Mouse (Mus musculus) hematopoietic stem cell, adult 5-6 weeks (primary cell): Measurements from ENCODE around the gene Hint1. TPM values are rescaled to one million over a fixed set of nuclear protein-coding genes. Genes with fewer than 3 reads are reported as not detected.
A peak's percentile ranks its signal among the peaks of the same experiment; 100 is the strongest.
"Not testable (repeated sequence)": the region's sequence is repeated elsewhere in the genome, so short reads cannot be mapped to it uniquely, and the experiment has no call there.

ENCODE experiments used
- ATAC-seq, 2 experiments: fragments of 125-278 bp in 1 of 2; replicated peaks in 1 of 2; 2 replicates each; pipeline ENCODE4 v1.8.0; 2016 to 2017; ENCODE audit warnings: inconsistent platforms in 2 of 2, mild to moderate bottlenecking in 2 of 2, moderate number of reproducible peaks in 2 of 2, low read depth in 1 of 2, moderate TSS enrichment in 1 of 2; ENCODE audit not compliant: low FRiP score in 2 of 2, poor library complexity in 2 of 2, severe bottlenecking in 2 of 2, insufficient read depth in 1 of 2, low TSS enrichment in 1 of 2
- total RNA-seq: library from RNA; stranded (forward); fragments of 172-1452, 232-1000 nt; gene quantifications from 2 replicates; pipeline ENCODE4 v1.2.3, GENCODE M21; 2017

Gene Hint1
- total RNA-seq, 1 experiment from 2014 or later, result 302 TPM

DNA sequence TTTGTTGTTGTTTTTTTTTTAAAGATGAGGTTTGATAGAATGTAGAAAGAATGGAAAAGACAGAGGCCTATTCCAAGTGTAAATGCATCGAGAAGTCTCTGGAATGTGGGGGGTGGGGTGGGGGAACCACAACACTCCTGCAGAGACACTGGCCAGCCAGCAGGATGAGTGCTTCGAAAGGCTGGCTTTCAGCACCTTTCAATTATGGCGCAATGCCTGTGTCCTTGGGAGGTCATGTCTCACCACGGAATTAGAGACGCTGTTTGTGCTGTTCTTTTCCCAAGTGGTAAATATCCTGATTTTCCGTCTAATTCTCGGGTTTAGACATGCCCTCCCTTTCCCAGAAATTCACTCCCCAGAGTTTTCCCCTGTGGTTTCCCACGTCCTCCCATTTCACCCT is 16.5 kb downstream of the Hint1 start:
- ATAC-seq, result no peak

DNA sequence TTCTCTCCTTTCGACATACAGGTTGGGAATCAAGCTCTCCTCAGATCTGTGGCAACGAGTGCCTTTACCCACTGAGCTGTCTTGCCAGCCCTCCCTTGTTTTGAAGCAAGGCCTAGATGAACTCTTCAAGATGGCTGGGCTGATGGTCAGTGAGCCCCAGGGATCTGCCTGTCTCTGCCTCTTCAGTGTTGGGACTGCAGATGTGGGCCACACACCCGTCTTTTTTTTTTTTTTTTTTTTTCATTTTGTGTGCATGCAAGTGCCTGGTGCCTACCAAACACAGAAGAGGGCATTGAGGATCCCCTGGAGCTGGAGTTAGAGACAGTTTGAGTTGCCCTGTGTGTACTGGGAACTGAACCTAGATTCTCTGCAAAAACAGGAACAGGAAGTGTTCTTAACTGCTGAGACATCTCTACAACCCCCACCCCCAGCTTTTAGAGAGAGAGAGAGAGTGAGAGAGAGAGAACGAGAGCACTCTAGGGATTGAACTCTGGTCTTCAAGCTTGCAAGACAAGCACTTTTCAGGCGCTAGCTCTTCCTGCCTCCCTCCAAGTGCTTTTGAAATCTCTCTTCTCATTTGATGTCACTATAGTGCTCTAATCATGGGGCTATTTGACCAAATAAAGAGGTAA is 18.1 kb downstream of the Hint1 start:
- peak in 1 of 2 experiments; percentile 29; a peak in 2 of 4 replicates for ATAC-seq

DNA sequence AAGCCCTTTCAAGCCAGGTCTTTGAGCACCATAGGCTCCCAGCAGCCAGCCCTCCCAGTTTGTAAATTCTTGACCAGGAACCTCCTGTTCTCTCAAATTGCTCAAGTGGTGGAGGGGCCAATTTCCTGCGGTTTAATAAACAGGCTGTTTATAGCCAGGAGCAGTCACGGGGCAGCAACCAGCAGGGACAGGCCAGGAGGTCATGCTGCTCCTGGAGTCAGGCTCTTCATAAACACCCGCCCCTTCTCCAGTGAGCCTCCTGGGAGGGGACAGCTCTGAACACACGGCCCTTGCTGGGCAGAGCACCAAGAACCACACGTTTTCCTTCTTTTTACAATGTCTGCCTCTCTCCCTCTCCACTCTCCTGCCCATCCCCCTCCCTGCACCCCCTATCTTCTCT is 18.8 kb downstream of the Hint1 start:
- ATAC-seq, result peak in 1 of 2 experiments; percentile 39; a peak in 1 of 4 replicates

DNA sequence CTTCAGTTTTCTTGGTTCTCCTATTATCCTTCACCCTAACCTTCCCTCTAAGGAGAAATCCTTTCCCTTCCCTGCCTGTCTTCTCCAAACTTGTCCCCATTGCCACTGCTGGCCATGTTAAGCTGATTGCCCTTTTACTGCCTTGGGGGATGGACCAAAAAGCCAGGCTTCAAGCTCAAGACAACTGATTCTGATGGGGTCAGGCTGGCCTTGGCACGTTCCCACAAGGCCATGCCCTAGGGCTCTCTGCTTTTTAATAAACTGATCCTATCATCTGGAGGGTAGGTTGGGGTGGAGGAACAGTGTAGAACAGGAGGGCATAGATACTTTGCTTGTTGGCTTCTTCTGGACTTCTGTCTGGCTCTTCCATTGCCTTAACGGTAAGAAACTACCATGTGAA is 19.2 kb downstream of the Hint1 start:
- ATAC-seq, result no peak

DNA sequence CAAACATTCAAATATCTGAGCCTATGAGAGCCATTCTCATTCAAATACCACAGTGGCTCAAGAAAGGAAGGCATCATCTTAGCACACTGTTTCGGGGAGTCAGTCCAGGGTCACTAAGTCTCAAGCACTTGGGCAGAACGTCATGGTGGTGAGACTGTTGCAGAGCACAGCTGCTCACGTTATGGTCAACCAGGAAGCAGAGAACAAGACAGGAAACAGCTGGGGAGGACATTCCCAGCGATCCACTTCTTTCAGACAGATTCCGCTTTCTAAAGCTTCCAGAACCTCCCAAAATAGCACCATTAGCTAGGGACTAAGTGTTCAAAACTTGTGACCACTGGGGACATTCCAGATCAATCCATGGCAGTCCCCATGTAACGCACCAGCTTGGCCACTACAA is 21.7 kb downstream of the Hint1 start:
- ATAC-seq, result no peak

DNA sequence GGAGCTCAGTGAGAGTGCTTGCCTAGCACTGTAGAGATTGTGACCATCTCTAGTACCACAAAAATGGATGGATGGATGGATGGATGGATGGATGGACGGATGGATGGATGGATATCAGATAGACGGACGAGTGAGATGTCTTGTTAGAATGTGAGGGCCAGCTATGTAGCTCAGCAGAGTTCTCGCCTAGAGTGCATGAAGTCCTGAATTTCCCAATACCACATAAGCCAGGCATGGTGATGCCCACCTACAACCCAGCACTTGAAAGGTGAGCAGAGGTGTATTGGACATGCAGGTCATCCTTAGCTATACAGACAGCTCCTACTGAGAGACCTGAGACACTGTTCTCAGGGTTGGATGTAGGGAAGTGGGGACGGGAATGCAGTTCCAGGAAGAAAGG is 25.2 kb downstream of the Hint1 start:
- no peak for ATAC-seq

DNA sequence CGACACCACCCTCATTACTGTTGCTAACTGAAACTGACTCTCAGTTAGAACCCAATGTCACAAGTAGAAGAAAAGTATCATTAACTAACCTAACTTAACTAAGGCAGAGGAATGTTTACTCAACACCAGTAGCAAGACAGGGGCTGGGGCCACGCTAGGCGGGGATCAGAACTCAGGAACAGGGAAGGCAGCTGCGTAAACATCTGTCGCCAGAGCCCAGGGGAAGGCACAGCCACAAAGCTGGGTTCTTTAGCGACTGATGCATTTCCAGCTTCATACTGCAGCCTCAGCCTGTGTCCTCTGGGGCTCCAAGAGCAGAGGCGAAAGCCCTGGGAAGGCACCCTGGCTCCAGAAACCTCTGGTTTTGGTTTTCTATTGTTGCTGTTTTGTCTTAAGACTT is 25.9 kb downstream of the Hint1 start:
- no peak for ATAC-seq

DNA sequence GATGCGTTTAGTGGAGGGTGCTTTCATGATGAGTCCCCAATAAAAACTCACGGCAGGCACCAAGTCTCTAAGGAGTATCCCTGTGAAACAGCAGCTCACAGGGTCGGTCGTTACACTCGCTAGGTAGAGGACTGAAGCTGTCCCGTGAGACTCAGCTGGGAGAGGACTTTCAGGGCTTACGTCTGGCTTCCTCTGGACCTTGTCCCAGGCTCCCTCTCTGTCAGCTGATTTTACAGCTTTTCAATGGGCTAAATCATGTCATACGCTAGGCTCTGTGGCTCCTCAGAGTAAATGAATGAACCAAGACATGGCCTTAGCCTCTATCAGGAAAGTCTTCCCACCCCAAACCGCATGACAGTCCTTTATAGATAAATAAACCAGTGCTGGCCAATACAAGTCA is 28.4 kb downstream of the Hint1 start:
- ATAC-seq, result no peak

DNA sequence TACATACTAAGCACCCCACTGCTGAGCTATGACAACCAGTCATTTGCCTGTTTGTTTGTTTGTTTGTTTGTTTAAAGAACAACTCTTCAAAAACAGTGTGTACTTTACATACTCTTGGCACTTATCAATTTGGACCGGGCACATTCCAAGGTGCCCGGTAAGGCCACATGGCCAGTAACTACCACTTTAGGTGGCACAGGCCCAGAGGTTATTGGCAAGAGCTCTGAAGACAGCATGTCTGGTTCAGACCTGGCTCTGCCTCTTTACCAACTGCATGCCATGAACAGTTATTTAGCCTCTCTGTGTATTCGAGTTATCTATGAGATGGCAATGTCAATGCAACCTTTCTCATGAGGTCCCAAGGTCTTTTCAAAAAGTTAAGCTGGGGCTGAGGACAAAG is 30.5 kb downstream of the Hint1 start:
- ATAC-seq, result not testable (repeated sequence)

DNA sequence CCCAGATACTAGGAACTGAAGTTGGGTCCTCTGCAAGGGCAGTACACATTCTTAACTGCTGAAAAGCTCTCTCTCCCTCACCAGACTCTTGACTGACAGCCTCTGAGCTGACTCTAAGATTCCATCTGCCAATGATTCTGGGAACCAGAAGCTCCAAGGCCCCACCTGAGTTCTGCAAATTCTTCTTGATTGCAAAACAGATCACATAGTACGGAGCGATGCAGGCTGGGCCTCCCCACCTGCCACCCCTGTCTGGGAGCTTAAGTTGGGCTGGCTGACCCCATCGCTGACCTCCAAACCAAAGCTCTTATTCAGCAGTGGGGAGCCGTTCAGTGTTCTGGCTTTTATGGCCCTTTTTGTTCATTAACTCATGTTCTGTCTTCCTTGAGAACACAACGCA is 31.3 kb downstream of the Hint1 start:
- ATAC-seq, result no peak

DNA sequence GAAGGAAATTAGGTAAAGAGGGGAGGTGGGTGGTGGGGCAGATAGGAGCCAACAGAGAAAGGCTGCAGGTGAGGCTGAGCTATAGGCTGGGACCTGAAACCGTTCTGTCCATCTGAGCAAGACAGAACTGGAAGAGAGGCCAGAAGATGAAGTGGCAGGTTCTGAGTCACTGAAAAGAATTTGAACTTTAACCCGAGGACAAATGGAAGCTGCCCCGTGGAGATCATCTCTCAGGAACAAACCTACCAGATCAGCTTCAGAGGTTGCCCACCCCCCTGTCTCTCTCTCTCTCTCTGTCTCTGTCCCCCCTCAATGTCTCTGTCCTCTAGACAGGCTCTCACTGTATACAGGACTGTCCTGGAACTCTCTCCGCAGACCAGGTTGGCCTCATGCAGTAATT is 33.5 kb downstream of the Hint1 start:
- no peak for ATAC-seq

DNA sequence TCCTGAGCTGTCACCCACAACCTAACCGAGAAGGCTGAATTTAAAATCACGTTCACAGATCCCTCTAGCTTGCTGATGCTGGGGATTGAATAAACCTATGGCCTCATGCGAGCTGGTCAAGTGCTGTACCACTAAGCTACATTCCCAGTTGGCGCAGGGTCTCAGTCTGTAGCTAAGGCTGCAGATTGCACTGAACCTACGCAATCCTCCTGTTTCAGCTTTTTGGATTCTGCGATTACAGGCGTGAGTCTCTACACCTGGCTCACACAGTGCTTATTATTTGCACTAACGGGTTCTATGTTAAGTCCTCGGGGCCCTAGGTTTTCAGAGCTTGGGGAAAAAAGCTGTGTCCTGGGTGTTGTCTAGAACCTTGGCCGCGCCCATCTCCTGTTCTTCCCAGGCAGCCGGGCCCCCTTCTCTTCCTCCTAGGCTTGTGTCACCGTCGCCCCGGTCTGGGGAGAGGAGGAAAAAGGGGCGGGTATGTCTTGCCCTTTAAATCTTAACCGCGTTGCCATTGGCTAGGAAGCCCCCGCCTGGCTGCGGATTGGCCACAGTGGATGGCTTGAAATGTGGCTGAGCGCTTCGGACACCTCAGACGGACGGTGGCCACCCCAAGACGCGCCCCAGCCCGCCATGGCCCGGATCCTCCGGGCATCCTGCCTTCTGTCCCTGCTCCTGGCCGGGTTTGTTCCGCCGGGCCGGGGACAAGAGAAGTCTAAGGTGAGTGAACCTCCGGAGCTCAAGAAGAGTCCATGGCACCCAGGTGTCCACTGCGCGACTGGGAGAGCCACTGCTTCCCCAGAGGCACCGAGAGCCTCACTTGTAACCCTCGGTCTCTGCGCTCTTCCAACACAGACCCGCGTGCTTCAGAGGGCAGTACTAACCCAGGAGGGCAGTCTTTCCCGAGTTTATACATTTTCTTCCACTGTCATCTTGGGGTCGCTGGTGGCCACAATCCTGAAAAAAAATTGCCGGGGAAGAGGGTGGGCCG is 36.4 kb downstream of the Hint1 start, which contains the start of gene Gpx3:
Gene Gpx3, plus strand, starts transcription at position 121 of the 991 bp plus-strand sequence.
- peak; percentile 50 to 77; a peak in 3 of 4 replicates for ATAC-seq

DNA sequence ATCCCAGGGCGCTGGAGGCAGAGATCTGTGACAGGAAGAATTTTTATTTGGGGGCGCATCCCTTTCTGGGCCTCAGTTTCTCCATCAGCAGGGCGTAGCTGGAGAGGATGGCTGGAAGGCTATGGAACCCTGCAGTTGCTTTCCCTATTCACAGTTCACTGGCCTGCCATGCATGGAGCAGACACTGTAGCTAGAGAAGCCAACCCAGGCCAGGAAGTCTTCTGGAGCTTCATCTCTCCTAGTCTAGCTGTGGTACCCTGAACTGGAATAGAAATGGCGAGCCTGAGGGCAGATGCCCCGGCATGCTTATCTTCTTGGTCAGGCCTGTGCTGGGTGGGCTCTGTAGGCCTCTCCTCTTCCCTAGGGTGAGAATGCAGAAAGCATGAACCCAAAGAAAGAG is 37.2 kb downstream of the Hint1 start:
- no peak for ATAC-seq

DNA sequence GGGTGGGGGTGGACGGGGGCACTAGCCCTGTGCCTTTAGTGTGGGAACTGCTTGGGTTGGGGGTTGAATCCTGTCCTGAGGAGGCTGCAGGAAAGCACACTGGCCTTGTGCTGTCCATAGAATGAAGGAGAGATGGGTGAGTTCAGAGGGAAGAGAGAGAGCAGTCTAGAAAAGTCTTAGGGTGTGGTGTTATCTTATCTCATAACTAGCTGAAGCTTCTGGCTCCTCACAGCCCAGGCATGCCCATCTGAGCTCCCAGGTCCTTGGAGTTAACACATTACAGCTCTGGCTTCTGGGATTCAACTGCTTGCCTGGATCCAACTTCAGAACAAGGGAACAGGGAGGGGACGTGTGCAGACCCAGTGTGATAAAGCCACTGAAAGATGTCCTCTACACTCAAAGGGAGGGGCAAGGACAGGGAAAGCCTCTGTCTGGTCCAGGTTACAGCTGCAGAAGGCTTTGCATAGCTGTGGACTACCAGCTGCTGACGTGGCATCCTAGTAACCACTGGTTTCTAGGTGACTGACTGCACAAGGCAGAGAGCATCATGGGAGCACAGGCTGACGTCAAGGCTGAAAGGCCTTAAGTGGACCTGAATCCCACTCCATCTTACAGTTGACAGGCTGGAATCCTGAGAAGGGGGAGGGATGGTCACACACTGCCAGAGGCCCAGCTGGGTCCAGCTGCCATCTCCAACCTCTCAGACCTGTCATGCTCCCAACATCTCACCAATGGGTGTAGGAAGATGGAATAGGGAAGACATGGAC is 37.9 kb downstream of the Hint1 start:
- no peak for ATAC-seq

DNA sequence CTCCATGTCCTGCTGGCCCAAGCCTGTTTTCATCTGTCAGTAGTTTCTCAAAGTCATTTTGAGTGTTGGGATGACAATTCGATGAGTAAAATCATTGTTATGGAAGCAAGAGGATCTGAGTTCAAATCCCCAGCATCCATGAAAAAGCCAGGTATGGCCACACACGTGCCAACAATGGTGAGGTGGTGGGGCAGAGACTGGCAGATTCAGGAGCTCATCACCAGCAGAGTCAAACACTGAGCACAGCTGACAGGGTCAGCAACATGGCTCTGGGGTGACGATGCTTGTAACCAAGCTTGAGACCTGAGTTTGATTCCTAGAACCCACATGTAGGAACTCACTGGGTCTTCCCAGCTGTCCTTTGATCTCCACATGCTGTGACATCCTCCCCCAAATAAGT is 38.9 kb downstream of the Hint1 start:
- ATAC-seq, result no peak

DNA sequence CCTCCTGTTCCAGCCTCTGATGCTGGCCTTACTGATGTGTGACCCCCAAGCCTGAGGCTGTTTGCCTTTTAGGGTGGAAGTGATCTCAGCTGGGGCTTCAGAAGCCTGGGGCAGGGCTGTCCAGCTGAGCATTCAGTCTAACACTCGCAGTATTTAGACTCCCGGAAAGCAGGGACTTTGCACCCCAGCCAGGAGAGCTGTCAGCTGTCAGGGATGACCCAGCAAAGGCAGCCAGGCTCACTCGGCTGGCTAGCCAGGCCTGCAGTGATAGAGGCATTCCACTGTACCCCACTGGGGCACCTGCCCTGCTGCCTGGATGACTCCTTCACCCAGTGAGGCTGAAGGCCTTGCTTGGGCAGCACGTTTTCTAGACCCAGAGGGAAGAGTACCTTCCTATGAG is 39.7 kb downstream of the Hint1 start:
- no peak for ATAC-seq

DNA sequence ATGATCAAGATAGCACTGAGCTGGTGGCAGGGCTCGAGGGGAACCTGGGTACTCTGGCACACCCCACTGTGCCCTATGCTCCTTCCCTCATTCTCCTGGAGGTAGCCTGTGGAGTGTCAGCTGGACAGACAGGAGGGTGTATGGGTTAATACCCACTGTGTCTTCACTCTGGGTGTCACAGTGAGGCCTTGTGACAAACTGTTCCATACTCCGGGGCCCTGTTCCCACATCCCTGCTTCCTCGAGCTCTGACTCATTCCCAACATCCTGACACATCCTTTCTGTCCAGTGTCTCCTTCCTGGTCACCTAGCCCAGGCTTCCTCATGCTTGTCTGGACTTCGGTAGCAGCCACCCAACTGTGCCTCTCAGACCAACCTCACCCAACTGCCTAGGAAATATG is 40.3 kb downstream of the Hint1 start:
- ATAC-seq, result no peak

DNA sequence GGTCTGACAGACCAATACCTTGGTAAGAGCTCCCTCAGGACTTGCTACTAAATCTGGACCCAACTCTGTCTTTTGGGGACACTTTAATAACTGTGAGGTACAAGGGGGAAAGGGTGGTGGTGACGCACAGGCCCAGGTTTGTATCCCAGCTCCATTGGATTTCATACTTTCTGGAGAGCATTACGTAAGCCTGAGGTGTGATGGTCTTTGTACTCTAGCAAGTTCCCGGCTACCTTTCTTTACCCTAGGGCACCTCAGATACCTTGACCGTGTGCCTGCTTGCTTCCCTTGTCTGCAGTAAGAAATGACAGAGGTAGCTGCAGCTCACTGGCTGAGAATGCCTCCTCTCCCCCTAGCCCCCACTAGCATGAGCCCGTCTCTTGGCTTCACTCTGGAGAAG is 41.1 kb downstream of the Hint1 start:
- no peak for ATAC-seq
